11 mouse cellular contexts compared by ENCODE assay signal in genomic region chr17:27194258-27195185, GRCm38 (mm10). TPM values are rescaled to one million over a fixed set of nuclear protein-coding genes. Genes with fewer than 3 reads are reported as not detected.
DNase-seq lines count a peak whose midpoint lies in the region; ATAC-seq and TF ChIP-seq lines count a peak whose summit lies in the region.
"Had no signal": no experiment of that assay in that cellular context is flagged by ENCODE, and none has a peak within 500 bp of the region (broad histone marks: within the 10 kb centered on the region; RNA-seq: fewer than 3 reads in every experiment).

No protein-coding gene starts in this region.

- peaks cover 99% of the 10 kb centered on the region for H3K36me3 ChIP-seq in forebrain, embryonic 10.5 days (replicated peaks)
- H3K36me3 ChIP-seq in forebrain, embryonic 16.5 days (ENCODE audit: control insufficient read depth, insufficient read depth): peaks cover 18% of the 10 kb centered on the region
- peaks cover 97% of the 10 kb centered on the region for H3K36me3 ChIP-seq in hindbrain, embryonic 13.5 days
- H3K36me3 ChIP-seq in kidney, adult 2 months (ENCODE audit: control insufficient read depth, insufficient read depth, low read length): no peaks in the 10 kb centered on the region; the same call in 1 of the 2 replicates

- no peak overlapping the region for H3K4me3 ChIP-seq in forebrain, embryonic 10.5 days
- H3K4me3 ChIP-seq in forebrain, embryonic 16.5 days (replicated peaks; ENCODE audit: low read length): no peak overlapping the region
- no peak overlapping the region for H3K4me3 ChIP-seq in hindbrain, embryonic 13.5 days
- no peak overlapping the region for H3K4me3 ChIP-seq in kidney, adult 2 months (ENCODE audit: insufficient read depth, low read depth, low read length)
- H3K4me3 ChIP-seq: layer of hippocampus, adult 2 months had no signal

- H3K27ac ChIP-seq in forebrain, embryonic 10.5 days: peak overlapping the region; percentile 40; the same call in 1 of the 2 replicates
- no peak overlapping the region for H3K27ac ChIP-seq in forebrain, embryonic 16.5 days (ENCODE audit: low read length)
- peak overlapping the region; percentile 19 for H3K27ac ChIP-seq in hindbrain, embryonic 13.5 days
- H3K27ac ChIP-seq in kidney, adult 2 months (ENCODE audit: insufficient read depth, low read depth, low read length): no peak overlapping the region
- H3K27ac ChIP-seq: layer of hippocampus, adult 2 months had no signal

- no peak for TF ChIP-seq CTCF in kidney, adult 2 months (conservative IDR thresholded peaks at IDR 0.05; ENCODE audit: insufficient read depth, insufficient read length, low read depth, low read length)

- no peak for TF ChIP-seq POLR2A in kidney, adult 2 months (IDR thresholded peaks at IDR 0.05; ENCODE audit: low read depth, low read length)

- no peak for ATAC-seq in forebrain, embryonic 16.5 days
- no peak for ATAC-seq in hindbrain, embryonic 13.5 days (ENCODE audit: low FRiP score)
- ATAC-seq in megakaryocyte-erythroid progenitor cell, adult 5-6 weeks (replicated peaks; ENCODE audit: low FRiP score, low TSS enrichment, poor library complexity, severe bottlenecking): peak; percentile 80

- WGBS in forebrain, embryonic 10.5 days: 55% methylated on average over 20 of the region's 20 CpGs
- WGBS in forebrain, embryonic 16.5 days: 50% methylated on average over 20 of the region's 20 CpGs
- 69% methylated on average over 20 of the region's 20 CpGs for WGBS in hindbrain, embryonic 13.5 days
- 76% methylated on average over 20 of the region's 20 CpGs for WGBS in kidney, adult 2 months

- no peak overlapping the region for H3K4me2 ChIP-seq in forebrain, embryonic 16.5 days (ENCODE audit: low read length)
- H3K4me2 ChIP-seq in hindbrain, embryonic 13.5 days: no peak overlapping the region
- H3K4me2 ChIP-seq: lung, embryonic 14.5 days had no signal

- no peaks in the 10 kb centered on the region for H3K27me3 ChIP-seq in forebrain, embryonic 10.5 days (ENCODE audit: poor library complexity, severe bottlenecking)
- H3K27me3 ChIP-seq in forebrain, embryonic 16.5 days (replicated peaks; ENCODE audit: control insufficient read depth, insufficient read depth, low read length): no peaks in the 10 kb centered on the region
- H3K27me3 ChIP-seq in hindbrain, embryonic 13.5 days: no peaks in the 10 kb centered on the region
- no peaks in the 10 kb centered on the region for H3K27me3 ChIP-seq in kidney, adult 2 months (replicated peaks; ENCODE audit: control insufficient read depth, insufficient read depth, low read length)

- H3K4me1 ChIP-seq in forebrain, embryonic 10.5 days: peaks cover 39% of the 10 kb centered on the region
- no peaks in the 10 kb centered on the region; the same call in 1 of the 2 replicates for H3K4me1 ChIP-seq in forebrain, embryonic 16.5 days (replicated peaks; ENCODE audit: control insufficient read depth, insufficient read depth, low read length)
- H3K4me1 ChIP-seq in hindbrain, embryonic 13.5 days (replicated peaks): peaks cover 46% of the 10 kb centered on the region
- peaks cover 4% of the 10 kb centered on the region; the same call in 1 of the 2 replicates for H3K4me1 ChIP-seq in kidney, adult 2 months (ENCODE audit: control insufficient read depth, insufficient read depth, low read length)

- H3K9me3 ChIP-seq in forebrain, embryonic 10.5 days: no peaks in the 10 kb centered on the region
- no peaks in the 10 kb centered on the region for H3K9me3 ChIP-seq in forebrain, embryonic 16.5 days (ENCODE audit: control insufficient read depth, low read length)
- H3K9me3 ChIP-seq in hindbrain, embryonic 13.5 days: no peaks in the 10 kb centered on the region

- no peak overlapping the region for H3K9ac ChIP-seq in forebrain, embryonic 16.5 days (replicated peaks; ENCODE audit: low read depth, low read length)
- H3K9ac ChIP-seq in hindbrain, embryonic 13.5 days: no peak overlapping the region
- H3K9ac ChIP-seq: lung, embryonic 14.5 days had no signal

- no peak for DNase-seq in forebrain, embryonic 10.5 days (ENCODE audit: extremely low spot score, low spot score)
- peak; percentile 81 for DNase-seq in Muller cell, postnatal 12 days (ENCODE audit: inconsistent ontology term)
- DNase-seq in cerebellum, adult 8-10 months: no peak
- DNase-seq in kidney, adult 2 months: no peak
- DNase-seq in lung, postnatal 14 days: no peak
- DNase-seq: heart, postnatal 14 days; lung, embryonic 14.5 days had no signal

RNA-seq across cellular contexts. Expression of gene Lemd2, which starts 9.7 kb away (rescaled TPM):
- 14.8 TPM in 2 replicates for polyA plus RNA-seq in forebrain, embryonic 10.5 days (2016; fragmentation: Nextera tagmentation; extraction: Ambion mirVana)
- 21.3 and 26.4 TPM in 2 replicates for polyA plus RNA-seq in forebrain, embryonic 16.5 days (2015; fragmentation: Nextera tagmentation; extraction: Ambion mirVana)
- 19.0 and 19.9 TPM in 2 replicates for polyA plus RNA-seq in hindbrain, embryonic 13.5 days (2015; fragmentation: Nextera tagmentation; extraction: Ambion mirVana)
- 26.5 and 33.4 TPM in 2 replicates for total RNA-seq in megakaryocyte-erythroid progenitor cell, adult 5-6 weeks (2014; fragmentation: Nextera tagmentation)
- 15.0 and 31.4 TPM in 2 replicates for total RNA-seq in megakaryocyte-erythroid progenitor cell, adult 5-6 weeks (2017)
- polyA plus RNA-seq in kidney, adult 2 months (2012; rRNA removed): 48.4 and 64.4 TPM in 2 replicates

RNA-seq across cellular contexts. Expression of gene Ip6k3, which starts 26.9 kb away (rescaled TPM):
- polyA plus RNA-seq in forebrain, embryonic 10.5 days (2016; fragmentation: Nextera tagmentation; extraction: Ambion mirVana): 0.06 TPM in 1 of 2 replicates, not detected in the other
- polyA plus RNA-seq in forebrain, embryonic 16.5 days (2015; fragmentation: Nextera tagmentation; extraction: Ambion mirVana): 0.30 TPM in 1 of 2 replicates, not detected in the other
- 0.45 and 0.58 TPM in 2 replicates for polyA plus RNA-seq in hindbrain, embryonic 13.5 days (2015; fragmentation: Nextera tagmentation; extraction: Ambion mirVana)
- not detected in 2 replicates for total RNA-seq in megakaryocyte-erythroid progenitor cell, adult 5-6 weeks (2014; fragmentation: Nextera tagmentation)
- total RNA-seq in megakaryocyte-erythroid progenitor cell, adult 5-6 weeks (2017): not detected in 2 replicates
- 0.79 and 1.1 TPM in 2 replicates for polyA plus RNA-seq in kidney, adult 2 months (2012; rRNA removed)
- polyA plus RNA-seq: lung, embryonic 14.5 days had no signal

Comparison
In these comparisons a context has a peak if more than half of its experiments do, and no peak if none do; other contexts are left out.
1. H3K27ac ChIP-seq: peak in forebrain, embryonic 10.5 days (single experiment) and hindbrain, embryonic 13.5 days (single experiment); none in forebrain, embryonic 16.5 days (single experiment) and kidney, adult 2 months (single experiment).